Comparison of ENCODE assay signal across 19 mouse cellular contexts in genomic region chr16:34154903-34155302, GRCm38 (mm10).
DNase-seq lines count a peak whose midpoint lies in the region; TF ChIP-seq lines count a peak whose summit lies in the region.
"Had no signal": no experiment of that assay in that cellular context is flagged by ENCODE, and none has a peak within 500 bp of the region (broad histone marks: within the 10 kb centered on the region; RNA-seq: fewer than 3 reads in every experiment).

No protein-coding gene starts in this region.

- no peak for TF ChIP-seq CTCF in layer of hippocampus, adult 2 months (conservative IDR thresholded peaks at IDR 0.05)

- no peak for DNase-seq in layer of hippocampus, adult 2 months (ENCODE audit: low spot score in 2 of 2)
- DNase-seq in layer of hippocampus, postnatal 14 days (ENCODE audit: low spot score in 2 of 2), result no peak
- DNase-seq in ES-E14 (ENCODE audit: low read depth, low spot score) (peak; percentile 29), ZHBTc4 (ENCODE audit: low read depth, low spot score) (peak; percentile 73)
- no peak for DNase-seq in cerebellum, postnatal 14 days
- no peak for DNase-seq in left cerebral cortex, adult 11 months (ENCODE audit: low spot score)
- DNase-seq: adrenal gland, adult 2 months; adrenal gland, postnatal 10 days; adrenal gland, postnatal 25 days; cerebellum, adult 11 months; cerebellum, adult 18-20 months; cerebellum, adult 8-10 months; cerebellum, adult 9-11 months; cerebellum, postnatal 25 days; forebrain, postnatal 0 days had no signal

- peaks cover 2 to 5% of the 10 kb centered on the region in 2 experiments; a peak in 1 of 4 replicates for H3K4me1 ChIP-seq in ES-E14 (ENCODE audit: control insufficient read depth in 2 of 2, insufficient read depth in 2 of 2, low read length in 2 of 2, poor library complexity in 1 of 2)
- H3K4me1 ChIP-seq: embryonic facial prominence, embryonic 12.5 days; forebrain, embryonic 15.5 days had no signal

- H3K4me3 ChIP-seq in layer of hippocampus, adult 2 months, result no peak overlapping the region
- H3K4me3 ChIP-seq in ES-E14 (ENCODE audit: insufficient read depth in 1 of 2, low read depth in 1 of 2, low read length in 2 of 2, poor library complexity in 1 of 2, severe bottlenecking in 1 of 2), result no peak overlapping the region
- H3K4me3 ChIP-seq: embryonic facial prominence, embryonic 10.5 days; embryonic facial prominence, embryonic 12.5 days; forebrain, embryonic 13.5 days; forebrain, embryonic 15.5 days had no signal

- H3K9ac ChIP-seq in ES-E14 (ENCODE audit: insufficient read depth, low read depth, low read length, poor library complexity, severe bottlenecking), result no peak overlapping the region
- H3K9ac ChIP-seq: embryonic facial prominence, embryonic 12.5 days; forebrain, embryonic 13.5 days; forebrain, embryonic 15.5 days; forebrain, postnatal 0 days had no signal

- in situ Hi-C loops in ES-E14 (cut with MboI; ENCODE audit: low sequenced_read_pairs in 2 of 2, unreplicated experiment in 2 of 2), result no loop called here

- H3K27ac ChIP-seq in layer of hippocampus, adult 2 months, result peak overlapping the region; percentile 33; the same call in 1 of the 2 replicates
- H3K27ac ChIP-seq in ES-E14 (ENCODE audit: insufficient read depth, low read depth, low read length, poor library complexity, severe bottlenecking), result no peak overlapping the region
- H3K27ac ChIP-seq: embryonic facial prominence, embryonic 10.5 days; embryonic facial prominence, embryonic 12.5 days; forebrain, embryonic 13.5 days; forebrain, embryonic 15.5 days had no signal

- no peaks in the 10 kb centered on the region for H3K9me3 ChIP-seq in ES-E14 (ENCODE audit: control insufficient read depth, insufficient read depth, low read depth, low read length)
- H3K9me3 ChIP-seq: embryonic facial prominence, embryonic 10.5 days; embryonic facial prominence, embryonic 12.5 days; forebrain, embryonic 13.5 days; forebrain, embryonic 15.5 days had no signal

- no peaks in the 10 kb centered on the region for H3K36me3 ChIP-seq in ES-E14 (ENCODE audit: control insufficient read depth, insufficient read depth, low read length, poor library complexity, severe bottlenecking)
- H3K36me3 ChIP-seq: embryonic facial prominence, embryonic 12.5 days had no signal

TF ChIP-seq in ES-E14, 5 proteins besides CTCF, POLR2A, EP300 and RAD21:
- TF ChIP-seq HCFC1 (IDR thresholded peaks at IDR 0.05; ENCODE audit: borderline replicate concordance, insufficient read depth, low read length) (no peak), ZC3H11A (IDR thresholded peaks at IDR 0.05; ENCODE audit: borderline replicate concordance, low read depth, low read length) (no peak), ZNF384 (IDR thresholded peaks at IDR 0.05; ENCODE audit: low read depth, low read length) (no peak), MAFK (IDR thresholded peaks at IDR 0.05; ENCODE audit: insufficient read depth, low read depth, low read length) (no peak), CHD2 (IDR thresholded peaks at IDR 0.05; ENCODE audit: low read depth, low read length) (no peak)

Comparison
In these comparisons a context has a peak if more than half of its experiments do, and no peak if none do; other contexts are left out.
1. DNase-seq: peak in ES-E14 (single experiment) and ZHBTc4 (single experiment); none in layer of hippocampus, adult 2 months (0 of 2), layer of hippocampus, postnatal 14 days (0 of 2), cerebellum, postnatal 14 days (0 of 2) and left cerebral cortex, adult 11 months (single experiment).